Mouse (Mus musculus): ENCODE measurements around the gene Fam149b. TPM values are rescaled to one million over a fixed set of nuclear protein-coding genes. Genes with fewer than 3 reads are reported as not detected.

Fam149b gene
- total and polyA plus RNA-seq, 3 experiments: 16.1 to 25.8 TPM; not detected in 1

DNA sequence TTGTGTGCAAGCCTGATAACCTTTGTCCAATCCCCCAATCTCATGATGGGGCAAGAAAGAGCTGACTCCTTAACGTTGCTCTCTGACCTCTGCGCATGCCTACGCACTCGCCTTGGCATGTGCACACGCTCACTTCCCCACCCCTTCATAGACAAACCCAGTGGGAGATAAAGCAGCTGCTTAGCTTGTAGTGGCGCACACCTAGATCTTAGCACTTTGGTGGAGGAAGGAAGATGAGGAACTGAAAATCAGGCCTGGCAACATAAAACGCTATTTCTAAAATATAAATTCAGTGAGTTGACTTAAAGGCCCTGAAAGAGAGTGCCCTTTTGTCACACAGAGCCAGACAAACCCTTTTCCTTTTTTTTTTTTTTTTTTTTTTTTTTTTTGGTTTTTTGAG is 22.8 kb downstream of the Fam149b start:
- peak overlapping the region; percentile 46; the same call in 1 of the 2 replicates for H3K27ac ChIP-seq (ENCODE audit: control insufficient read depth, low read depth, low read length)
- peaks cover 5% of the 10 kb centered on the region in 2 experiments; a peak in 3 of 4 replicates for H3K4me1 ChIP-seq (ENCODE audit: control insufficient read depth in 1 of 2, insufficient read depth in 2 of 2, low read length in 2 of 2)
- H3K4me3 ChIP-seq (ENCODE audit: control insufficient read depth in 1 of 2, insufficient read depth in 1 of 2, low read depth in 2 of 2, low read length in 2 of 2): no peak overlapping the region
- DNase-seq (ENCODE audit: low read depth, low spot score): peak; percentile 88
- no peaks in the 10 kb centered on the region for H3K27me3 ChIP-seq (ENCODE audit: control insufficient read depth in 1 of 2, insufficient read depth in 2 of 2, low read length in 2 of 2)
- no peaks in the 10 kb centered on the region for H3K79me2 ChIP-seq (ENCODE audit: control insufficient read depth, insufficient read depth, low read length, poor library complexity)
- peaks cover 0 to 15% of the 10 kb centered on the region in 2 experiments; a peak in 2 of 4 replicates for H3K36me3 ChIP-seq (ENCODE audit: control insufficient read depth in 1 of 2, insufficient read depth in 2 of 2, low read length in 2 of 2)
- TF ChIP-seq MXI1 (IDR thresholded peaks at IDR 0.05; ENCODE audit: low read depth, low read length) (peak; percentile 90), NRF1 (IDR thresholded peaks at IDR 0.05; ENCODE audit: insufficient read depth, low read depth, low read length, poor library complexity, severe bottlenecking) (peak; percentile 97), MEF2A (IDR thresholded peaks at IDR 0.05; ENCODE audit: extremely low read depth, insufficient replicate concordance, low read depth, low read length, poor library complexity, severe bottlenecking) (no peak), EP300 (IDR thresholded peaks at IDR 0.05; ENCODE audit: low read depth in 1 of 2, low read length in 2 of 2) (0 out of 4 replicates have a peak, but pooled peaks of 1 of the 2 experiments have one; percentile 9), MYC (IDR thresholded peaks at IDR 0.05; ENCODE audit: low read depth, low read length) (peak; percentile 90), SIN3A (IDR thresholded peaks at IDR 0.05; ENCODE audit: low read length) (peak; percentile 73), ETS1 (IDR thresholded peaks at IDR 0.05; ENCODE audit: low read depth, low read length) (peak; percentile 60), E2F4 (IDR thresholded peaks at IDR 0.05; ENCODE audit: borderline replicate concordance, low read depth, low read length) (no peak), ZNF384 (IDR thresholded peaks at IDR 0.05; ENCODE audit: low read depth, low read length) (peak; percentile 66; the same call in 1 of the 2 replicates), MAX (IDR thresholded peaks at IDR 0.05; ENCODE audit: low read length) (peak; percentile 85; the same call in 1 of the 2 replicates), NELFE (IDR thresholded peaks at IDR 0.05; ENCODE audit: low read depth, low read length) (0 out of 2 replicates have a peak, but pooled peaks have one; percentile 34), MAZ (IDR thresholded peaks at IDR 0.05; ENCODE audit: low read depth, low read length) (no peak), BHLHE40 (IDR thresholded peaks at IDR 0.05; ENCODE audit: borderline replicate concordance, low read depth, low read length) (peak; percentile 84; the same call in 1 of the 2 replicates), CHD2 (IDR thresholded peaks at IDR 0.05; ENCODE audit: low read length) (no peak), POLR2A (IDR thresholded peaks at IDR 0.05; ENCODE audit: control insufficient read depth in 1 of 2, insufficient read depth in 1 of 2, low read depth in 1 of 2, low read length in 2 of 2, poor library complexity in 1 of 2) (peak in 1 of 2 experiments; percentile 38; a peak in 2 of 4 replicates), USF1 (IDR thresholded peaks at IDR 0.05; ENCODE audit: low read depth, low read length) (peak; percentile 35; the same call in 1 of the 2 replicates), GATA1 (IDR thresholded peaks at IDR 0.05; ENCODE audit: low read depth, low read length) (peak; percentile 59), TBP (IDR thresholded peaks at IDR 0.05; ENCODE audit: low read depth, low read length) (peak; percentile 61), MYB (IDR thresholded peaks at IDR 0.05; ENCODE audit: low read depth, low read length) (no peak), JUND (IDR thresholded peaks at IDR 0.05; ENCODE audit: low read depth, low read length) (no peak)
- no peak overlapping the region for H3K9ac ChIP-seq (ENCODE audit: control insufficient read depth, low read depth, low read length, poor library complexity, severe bottlenecking)
- no peaks in the 10 kb centered on the region for H3K9me3 ChIP-seq (replicated peaks; ENCODE audit: insufficient read depth, low read length)

DNA sequence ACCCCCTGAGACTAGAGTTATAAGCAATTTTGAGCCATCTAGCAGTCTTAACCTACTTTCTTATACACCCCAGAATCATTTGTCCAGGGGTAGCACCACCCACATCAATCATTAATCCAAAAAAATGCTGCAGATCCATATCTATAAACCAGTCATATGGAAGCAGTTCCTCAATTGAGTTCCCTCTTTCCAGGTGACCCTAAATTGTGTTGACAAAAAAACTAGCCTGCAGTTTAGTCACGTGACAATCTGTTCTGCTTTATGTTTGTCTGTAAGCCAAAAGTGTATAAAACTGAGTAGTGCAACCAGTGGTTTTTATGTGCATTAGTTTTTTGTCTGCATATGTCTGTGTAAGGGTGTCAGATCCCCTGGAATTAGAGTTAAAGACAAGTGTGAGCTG is 23.9 kb downstream of the Fam149b start:
- peaks cover 0 to 19% of the 10 kb centered on the region in 2 experiments; a peak in 2 of 4 replicates for H3K36me3 ChIP-seq (ENCODE audit: control insufficient read depth in 1 of 2, insufficient read depth in 2 of 2, low read length in 2 of 2)
- no peak for TF ChIP-seq HCFC1 (IDR thresholded peaks at IDR 0.05; ENCODE audit: low read depth, low read length)
- TF ChIP-seq POLR2A (IDR thresholded peaks at IDR 0.05; ENCODE audit: control insufficient read depth in 1 of 2, insufficient read depth in 1 of 2, low read depth in 1 of 2, low read length in 2 of 2, poor library complexity in 1 of 2): no peak
- TF ChIP-seq NELFE (IDR thresholded peaks at IDR 0.05; ENCODE audit: low read depth, low read length): no peak
- TF ChIP-seq JUND (IDR thresholded peaks at IDR 0.05; ENCODE audit: low read depth, low read length): no peak
- TF ChIP-seq EP300 (IDR thresholded peaks at IDR 0.05; ENCODE audit: low read depth in 1 of 2, low read length in 2 of 2): peak in 1 of 2 experiments; percentile 56; a peak in 3 of 4 replicates
- peak; percentile 85 for TF ChIP-seq ZNF384 (IDR thresholded peaks at IDR 0.05; ENCODE audit: low read depth, low read length)
- no peak for TF ChIP-seq RAD21 (IDR thresholded peaks at IDR 0.05; ENCODE audit: low read depth, low read length)
- TF ChIP-seq SMC3 (IDR thresholded peaks at IDR 0.05; ENCODE audit: low read depth, low read length): no peak
- no peak for TF ChIP-seq KAT2A (conservative IDR thresholded peaks at IDR 0.05; ENCODE audit: low read depth, low read length)
- no peak for TF ChIP-seq MYB (IDR thresholded peaks at IDR 0.05; ENCODE audit: low read depth, low read length)
- peak; percentile 93 for TF ChIP-seq ETS1 (IDR thresholded peaks at IDR 0.05; ENCODE audit: low read depth, low read length)
- TF ChIP-seq GABPA (IDR thresholded peaks at IDR 0.05; ENCODE audit: low read depth, low read length): no peak
- peak; percentile 68 for TF ChIP-seq GATA1 (IDR thresholded peaks at IDR 0.05; ENCODE audit: low read depth, low read length)
- TF ChIP-seq USF2 (IDR thresholded peaks at IDR 0.05; ENCODE audit: borderline replicate concordance in 1 of 2, insufficient read depth in 1 of 2, low read depth in 1 of 2, low read length in 2 of 2): peak; percentile 41 to 56; a peak in 3 of 4 replicates
- TF ChIP-seq MYC (IDR thresholded peaks at IDR 0.05; ENCODE audit: low read depth, low read length): 0 out of 2 replicates have a peak, but pooled peaks have one; percentile 40
- peak; percentile 38; the same call in 1 of the 2 replicates for TF ChIP-seq SIN3A (IDR thresholded peaks at IDR 0.05; ENCODE audit: low read length)
- no peak for TF ChIP-seq POLR2AphosphoS2 (IDR thresholded peaks at IDR 0.05; ENCODE audit: low read length)
- TF ChIP-seq USF1 (IDR thresholded peaks at IDR 0.05; ENCODE audit: low read depth, low read length): peak; percentile 90
- TF ChIP-seq BHLHE40 (IDR thresholded peaks at IDR 0.05; ENCODE audit: borderline replicate concordance, low read depth, low read length): peak; percentile 78; the same call in 1 of the 2 replicates
- no peak for TF ChIP-seq MXI1 (IDR thresholded peaks at IDR 0.05; ENCODE audit: low read depth, low read length)
- no peak overlapping the region for H3K4me3 ChIP-seq (ENCODE audit: control insufficient read depth in 1 of 2, insufficient read depth in 1 of 2, low read depth in 2 of 2, low read length in 2 of 2)
- no peaks in the 10 kb centered on the region for H3K79me2 ChIP-seq (ENCODE audit: control insufficient read depth, insufficient read depth, low read length, poor library complexity)
- no peaks in the 10 kb centered on the region for H3K9me3 ChIP-seq (replicated peaks; ENCODE audit: insufficient read depth, low read length)
- H3K27me3 ChIP-seq (ENCODE audit: control insufficient read depth in 1 of 2, insufficient read depth in 2 of 2, low read length in 2 of 2): no peaks in the 10 kb centered on the region
- H3K27ac ChIP-seq (ENCODE audit: control insufficient read depth, low read depth, low read length): no peak overlapping the region
- peaks cover 8 to 10% of the 10 kb centered on the region in 2 experiments for H3K4me1 ChIP-seq (ENCODE audit: control insufficient read depth in 1 of 2, insufficient read depth in 2 of 2, low read length in 2 of 2)
- H3K9ac ChIP-seq (ENCODE audit: control insufficient read depth, low read depth, low read length, poor library complexity, severe bottlenecking): no peak overlapping the region
- peak; percentile 62 for DNase-seq (ENCODE audit: low read depth, low spot score)
